Mouse (Mus musculus): ENCODE measurements around the gene Gcnt4. TPM values are rescaled to one million over a fixed set of nuclear protein-coding genes. Genes with fewer than 3 reads are reported as not detected.

Gcnt4 gene
- 1.3 and 1.7 TPM in 2 replicates for polyA plus RNA-seq (2015; fragmentation: Nextera tagmentation; extraction: Ambion mirVana)

DNA sequence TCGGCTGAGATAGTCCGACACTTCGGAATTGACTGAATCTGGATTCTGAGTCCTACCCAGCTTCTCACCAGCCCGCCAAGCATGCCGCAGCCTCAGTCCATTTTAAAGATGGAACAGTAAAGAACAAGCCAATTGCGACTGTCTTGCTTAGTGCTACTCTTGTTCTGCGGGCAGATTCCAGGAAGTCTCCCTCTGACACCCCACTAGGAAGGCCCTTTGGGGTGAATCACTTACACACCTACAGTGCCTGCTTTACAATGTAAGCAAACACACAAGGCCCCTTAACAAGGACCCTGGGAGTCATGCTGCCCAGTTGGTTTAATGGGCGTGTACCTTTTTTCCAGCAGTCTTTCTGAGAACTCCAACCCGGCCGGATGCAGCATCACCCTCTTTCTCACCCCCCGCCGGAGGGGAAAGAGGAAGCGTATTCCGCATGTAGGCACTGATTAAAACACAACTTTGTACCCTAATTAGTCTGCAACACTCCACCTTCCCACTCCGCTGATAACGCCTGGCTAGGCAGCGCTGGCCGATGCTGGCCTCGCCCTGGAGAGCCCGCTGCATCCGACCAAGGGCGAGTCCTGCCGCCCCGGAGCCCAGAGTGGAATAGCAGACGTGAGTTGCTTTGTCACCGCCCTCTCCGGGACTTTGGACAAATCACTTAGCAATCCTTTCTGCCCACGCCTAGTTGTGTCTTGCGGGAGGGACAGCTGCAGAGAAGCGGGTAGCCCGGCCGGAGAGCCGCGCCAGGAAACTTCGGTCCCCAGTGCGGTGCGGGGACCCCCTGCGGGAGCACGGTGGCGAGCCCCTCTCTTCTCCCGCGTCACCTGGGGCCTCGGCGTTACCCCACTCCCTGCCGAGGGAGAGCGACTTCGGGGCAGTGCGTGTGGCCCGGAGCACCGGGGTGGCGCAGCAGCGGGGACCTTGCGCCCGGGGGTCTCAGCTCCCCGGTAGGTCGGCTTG lies at the start of gene Gcnt4:
Gene Gcnt4, plus strand, starts transcription at position 691 of the 963 bp plus-strand sequence.
- H3K36me3 ChIP-seq (ENCODE audit: insufficient read depth, low read length): no peaks in the 10 kb centered on the region
- H3K9me3 ChIP-seq (replicated peaks; ENCODE audit: low read length): no peaks in the 10 kb centered on the region
- peak within 1 kb of the TSS; percentile 47; the same call in 1 of the 2 replicates for H3K27ac ChIP-seq
- H3K4me1 ChIP-seq (replicated peaks; ENCODE audit: insufficient read depth, low read length): 0 out of 2 replicates have a peak, but pooled peaks cover 4% of the 10 kb centered on the region
- H3K4me2 ChIP-seq (ENCODE audit: low read length): peak within 1 kb of the TSS; percentile 99
- TF ChIP-seq CTCF (IDR thresholded peaks at IDR 0.05; ENCODE audit: low read depth): no peak
- ATAC-seq (replicated peaks; ENCODE audit: low FRiP score, low read depth): peak; percentile 79
- H3K4me3 ChIP-seq (replicated peaks; ENCODE audit: low read depth, low read length): peak within 1 kb of the TSS; percentile 86
- H3K27me3 ChIP-seq (ENCODE audit: insufficient read depth, low read length): no peaks in the 10 kb centered on the region
- WGBS: 10% methylated on average over 56 of the region's 56 CpGs
- peak within 1 kb of the TSS; percentile 77 for H3K9ac ChIP-seq (ENCODE audit: low read depth, low read length)
- peak; percentile 93 for DNase-seq (ENCODE audit: low spot score)

DNA sequence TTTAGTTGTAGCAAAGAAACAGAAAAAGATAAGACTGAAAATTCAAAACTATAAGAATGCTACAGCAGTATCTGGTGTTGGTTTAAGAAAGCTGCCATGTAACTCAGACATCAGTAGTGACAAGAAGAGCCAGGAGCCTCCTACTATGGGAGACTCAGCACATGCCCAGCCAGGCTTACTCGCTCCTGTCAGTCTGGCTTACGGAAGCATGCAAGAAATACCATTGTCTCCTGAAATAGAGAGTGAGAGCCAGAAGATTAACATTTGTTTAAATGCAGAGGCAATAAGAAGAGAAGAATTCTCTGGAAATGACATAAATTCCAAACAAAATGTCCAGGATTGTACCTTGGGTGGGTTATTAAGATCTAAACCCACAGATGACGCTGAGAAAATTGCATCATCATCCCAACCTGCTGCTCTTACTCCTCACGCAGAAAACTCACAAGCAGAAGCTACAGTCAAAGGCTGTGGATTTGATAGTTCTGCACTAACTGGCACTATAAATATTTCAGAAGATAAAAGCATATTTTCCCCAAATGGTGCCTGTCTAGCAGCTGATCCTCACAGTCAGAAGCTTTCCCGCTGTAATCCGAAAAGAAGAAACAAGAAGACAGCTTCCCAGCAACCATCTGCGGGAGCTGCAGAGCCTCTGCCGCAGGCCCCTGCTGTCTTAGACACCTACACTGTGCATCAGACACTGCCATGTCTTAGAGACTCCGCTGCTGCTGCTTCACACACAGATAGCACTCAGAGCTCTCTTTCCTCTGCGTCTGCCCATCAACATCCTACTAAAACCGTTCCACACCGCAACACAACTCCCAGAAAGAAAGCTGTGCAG lies 46.0 kb upstream of the Gcnt4 start:
- no peak overlapping the region for H3K4me3 ChIP-seq (replicated peaks; ENCODE audit: low read depth, low read length)
- no peak for TF ChIP-seq CTCF (IDR thresholded peaks at IDR 0.05; ENCODE audit: low read depth)
- H3K9me3 ChIP-seq (replicated peaks; ENCODE audit: low read length): no peaks in the 10 kb centered on the region
- no peaks in the 10 kb centered on the region for H3K4me1 ChIP-seq (replicated peaks; ENCODE audit: insufficient read depth, low read length)
- H3K27me3 ChIP-seq (ENCODE audit: insufficient read depth, low read length): no peaks in the 10 kb centered on the region
- ATAC-seq (replicated peaks; ENCODE audit: low FRiP score, low read depth): no peak
- no peaks in the 10 kb centered on the region for H3K36me3 ChIP-seq (ENCODE audit: insufficient read depth, low read length)
- no peak overlapping the region for H3K9ac ChIP-seq (ENCODE audit: low read depth, low read length)
- H3K27ac ChIP-seq: no peak overlapping the region
- WGBS: 76% methylated on average over 12 of the region's 12 CpGs
- no peak for DNase-seq (ENCODE audit: low spot score)
- H3K4me2 ChIP-seq (ENCODE audit: low read length): no peak overlapping the region

- no peak overlapping the region for H3K4me3 ChIP-seq (replicated peaks; ENCODE audit: low read depth, low read length)
- H3K27me3 ChIP-seq (ENCODE audit: insufficient read depth, low read length): no peaks in the 10 kb centered on the region
- 41% methylated on average over 1 of the region's 1 CpGs for WGBS
- no peak for TF ChIP-seq CTCF (IDR thresholded peaks at IDR 0.05; ENCODE audit: low read depth)
- no peak overlapping the region for H3K9ac ChIP-seq (ENCODE audit: low read depth, low read length)
- H3K4me2 ChIP-seq (ENCODE audit: low read length): no peak overlapping the region
- H3K9me3 ChIP-seq (replicated peaks; ENCODE audit: low read length): no peaks in the 10 kb centered on the region
- H3K27ac ChIP-seq: no peak overlapping the region
- no peaks in the 10 kb centered on the region for H3K36me3 ChIP-seq (ENCODE audit: insufficient read depth, low read length)
- no peaks in the 10 kb centered on the region for H3K4me1 ChIP-seq (replicated peaks; ENCODE audit: insufficient read depth, low read length)
- ATAC-seq (replicated peaks; ENCODE audit: low FRiP score, low read depth) (no peak), DNase-seq (ENCODE audit: low spot score) (no peak)
Measured at GRCm38 (mm10) chr13:96884534-96884933, 40.0 kb upstream of the Gcnt4 start.

GRCm38 (mm10) chr13:96889985-96890384 lies 34.5 kb upstream of the Gcnt4 start:
- Histone ChIP-seq H3K4me1 (replicated peaks; ENCODE audit: insufficient read depth, low read length) (no peaks in the 10 kb centered on the region), H3K4me2 (ENCODE audit: low read length) (no peak overlapping the region), H3K36me3 (ENCODE audit: insufficient read depth, low read length) (no peaks in the 10 kb centered on the region), H3K9me3 (replicated peaks; ENCODE audit: low read length) (no peaks in the 10 kb centered on the region), H3K27me3 (ENCODE audit: insufficient read depth, low read length) (no peaks in the 10 kb centered on the region), H3K4me3 (replicated peaks; ENCODE audit: low read depth, low read length) (no peak overlapping the region), H3K27ac (no peak overlapping the region), H3K9ac (ENCODE audit: low read depth, low read length) (no peak overlapping the region)
- no peak for DNase-seq (ENCODE audit: low spot score)
- 39% methylated on average over 2 of the region's 2 CpGs for WGBS
- TF ChIP-seq CTCF (IDR thresholded peaks at IDR 0.05; ENCODE audit: low read depth): no peak
- no peak for ATAC-seq (replicated peaks; ENCODE audit: low FRiP score, low read depth)

- H3K4me2 ChIP-seq (ENCODE audit: low read length): no peak overlapping the region
- no peak for TF ChIP-seq CTCF (IDR thresholded peaks at IDR 0.05; ENCODE audit: low read depth)
- H3K27me3 ChIP-seq (ENCODE audit: insufficient read depth, low read length): no peaks in the 10 kb centered on the region
- WGBS: 66% methylated on average over 2 of the region's 2 CpGs
- H3K4me3 ChIP-seq (replicated peaks; ENCODE audit: low read depth, low read length): no peak overlapping the region
- H3K9me3 ChIP-seq (replicated peaks; ENCODE audit: low read length): no peaks in the 10 kb centered on the region
- DNase-seq (ENCODE audit: low spot score) (no peak), ATAC-seq (replicated peaks; ENCODE audit: low FRiP score, low read depth) (no peak)
- no peaks in the 10 kb centered on the region for H3K36me3 ChIP-seq (ENCODE audit: insufficient read depth, low read length)
- H3K4me1 ChIP-seq (replicated peaks; ENCODE audit: insufficient read depth, low read length): no peaks in the 10 kb centered on the region
- H3K9ac ChIP-seq (ENCODE audit: low read depth, low read length): no peak overlapping the region
- no peak overlapping the region for H3K27ac ChIP-seq
Measured at GRCm38 (mm10) chr13:96895144-96895543, 29.3 kb upstream of the Gcnt4 start.

GRCm38 (mm10) chr13:96906717-96907116 lies 17.8 kb upstream of the Gcnt4 start:
- no peak overlapping the region for H3K4me2 ChIP-seq (ENCODE audit: low read length)
- TF ChIP-seq CTCF (IDR thresholded peaks at IDR 0.05; ENCODE audit: low read depth): no peak
- 63% methylated on average over 3 of the region's 3 CpGs for WGBS
- H3K27ac ChIP-seq: no peak overlapping the region
- ATAC-seq (replicated peaks; ENCODE audit: low FRiP score, low read depth): no peak
- H3K27me3 ChIP-seq (ENCODE audit: insufficient read depth, low read length): no peaks in the 10 kb centered on the region
- no peak overlapping the region for H3K9ac ChIP-seq (ENCODE audit: low read depth, low read length)
- H3K4me1 ChIP-seq (replicated peaks; ENCODE audit: insufficient read depth, low read length): no peaks in the 10 kb centered on the region
- no peaks in the 10 kb centered on the region for H3K36me3 ChIP-seq (ENCODE audit: insufficient read depth, low read length)
- DNase-seq (ENCODE audit: low spot score): no peak
- H3K9me3 ChIP-seq (replicated peaks; ENCODE audit: low read length): no peaks in the 10 kb centered on the region
- no peak overlapping the region for H3K4me3 ChIP-seq (replicated peaks; ENCODE audit: low read depth, low read length)

Data from kidney, postnatal 0 days (tissue).